Mouse (Mus musculus): ENCODE measurements around the gene Tradd. TPM values are rescaled to one million over a fixed set of nuclear protein-coding genes. Genes with fewer than 3 reads are reported as not detected.

Tradd gene
- polyA plus RNA-seq (2015; fragmentation: Nextera tagmentation; extraction: Ambion mirVana) = 35.5 and 35.8 TPM in 2 replicates

DNA sequence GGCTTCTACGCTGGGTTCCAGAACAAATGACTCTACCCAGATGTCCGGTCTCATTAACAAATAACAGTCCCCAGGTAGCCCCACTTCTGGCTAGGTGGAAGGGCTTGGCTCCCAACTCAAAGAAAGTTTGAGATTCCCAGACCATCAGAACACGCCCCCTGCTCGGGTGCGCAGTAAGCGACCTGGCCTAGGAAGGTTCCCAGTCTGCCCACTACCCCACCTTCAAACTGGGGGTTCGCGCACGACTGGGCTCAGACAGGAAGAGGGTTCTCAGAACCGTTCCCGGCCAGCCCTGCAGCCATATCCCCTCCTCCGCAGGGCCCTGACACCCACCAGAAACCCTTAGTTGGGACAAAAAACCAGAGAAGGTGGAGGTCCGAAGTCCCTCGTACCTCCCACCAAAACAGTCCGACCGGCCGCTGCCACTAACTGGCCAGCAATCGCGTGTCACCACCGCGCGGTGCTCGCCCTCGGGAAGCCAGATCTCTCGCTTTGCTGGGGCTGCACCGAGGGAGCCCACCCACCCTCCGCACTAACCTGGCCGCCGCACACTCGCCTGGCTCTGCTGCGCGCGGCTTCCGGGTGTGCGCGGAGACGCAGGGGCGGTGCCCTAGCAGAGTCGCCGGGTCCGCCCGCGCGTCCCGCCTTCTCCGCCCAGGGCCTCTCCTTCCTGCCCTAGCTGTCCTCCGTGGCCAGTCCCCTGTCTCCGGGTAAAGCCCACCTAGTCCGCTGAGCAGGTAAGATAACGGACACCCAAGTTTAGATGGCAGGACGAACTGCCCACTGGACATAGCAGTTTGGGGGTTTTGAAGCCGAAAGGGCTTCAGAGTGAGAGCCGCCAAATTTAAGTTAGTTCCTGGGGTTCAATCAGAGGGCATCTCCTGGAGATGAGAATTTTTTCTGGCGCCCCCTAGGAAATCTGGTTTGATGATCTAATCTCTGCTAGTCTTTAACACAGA, at the start of gene Tradd, which contains the start of gene Fbxl8:
TSS of gene Tradd (minus strand) at position 586 of the 959 bp plus-strand sequence.
TSS of gene Fbxl8 (plus strand) at position 625 of the 959 bp plus-strand sequence.
- 1% methylated on average over 53 of the region's 54 CpGs for WGBS

DNA sequence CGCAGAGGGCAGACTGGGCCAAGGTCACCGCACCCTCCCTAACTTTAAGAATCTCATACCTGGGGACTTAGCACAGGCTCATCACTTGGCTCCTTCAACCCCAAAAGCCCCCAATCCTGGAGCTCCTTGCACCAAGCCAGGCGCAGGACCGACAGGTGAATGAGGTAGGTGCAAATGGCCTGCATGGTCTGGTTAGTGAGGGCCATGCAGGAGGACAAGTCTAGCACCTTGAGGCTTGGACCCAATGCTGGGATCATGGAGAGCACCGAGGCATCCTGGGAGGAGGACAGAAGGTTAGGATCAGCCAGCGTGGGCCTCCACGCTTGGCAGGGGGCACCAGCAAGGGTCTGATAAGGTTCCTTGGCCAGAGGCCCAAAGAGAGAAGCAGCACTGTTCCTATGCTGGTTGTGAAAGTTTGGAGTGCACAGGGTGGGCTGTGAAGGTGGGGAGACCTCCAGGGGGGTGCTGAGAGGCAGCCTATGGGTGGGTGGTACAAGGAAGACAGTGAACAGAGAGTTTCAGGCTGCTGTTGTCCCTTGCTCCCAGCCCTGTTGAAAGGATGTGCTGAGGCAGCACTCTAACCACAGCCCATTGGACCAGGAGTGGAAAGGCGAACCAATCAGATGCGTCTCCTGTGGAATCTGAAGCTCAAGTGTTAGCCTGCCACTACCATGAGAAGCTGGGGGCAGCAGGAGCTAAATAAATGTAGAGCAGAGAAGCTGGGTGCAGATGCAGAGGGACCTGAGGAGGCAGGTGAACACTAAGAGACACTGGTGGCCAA, 49.4 kb upstream of the Tradd start:
- Histone ChIP-seq H3K9me3 (ENCODE audit: low read length) (no peaks in the 10 kb centered on the region), H3K9ac (replicated peaks; ENCODE audit: low read depth) (no peak overlapping the region), H3K4me1 (ENCODE audit: insufficient read depth, low read depth, low read length) (no peaks in the 10 kb centered on the region; the same call in 1 of the 2 replicates), H3K27me3 (replicated peaks; ENCODE audit: insufficient read depth, low read length) (no peaks in the 10 kb centered on the region), H3K4me2 (replicated peaks; ENCODE audit: low read depth, low read length) (no peak overlapping the region), H3K36me3 (ENCODE audit: insufficient read depth, low read length) (peaks cover 15% of the 10 kb centered on the region), H3K27ac (ENCODE audit: low read length) (no peak overlapping the region), H3K4me3 (ENCODE audit: low read depth, low read length) (no peak overlapping the region)
- ATAC-seq (no peak), DNase-seq (ENCODE audit: low spot score) (no peak)
- TF ChIP-seq EP300 (IDR thresholded peaks at IDR 0.05) = no peak
- TF ChIP-seq CTCF (IDR thresholded peaks at IDR 0.05) = no peak
- 82% methylated on average over 9 of the region's 9 CpGs for WGBS

More for the DNA sequence above, at the start of gene Tradd, which contains the start of gene Fbxl8:
- H3K4me2 ChIP-seq (replicated peaks; ENCODE audit: low read depth, low read length) = peak within 1 kb of the TSS; percentile 90
- H3K36me3 ChIP-seq (ENCODE audit: insufficient read depth, low read length) = no peaks in the 10 kb centered on the region
- peak; percentile 86 for DNase-seq (ENCODE audit: low spot score)
- peaks cover 19% of the 10 kb centered on the region; the same call in 1 of the 2 replicates for H3K27me3 ChIP-seq (replicated peaks; ENCODE audit: insufficient read depth, low read length)
- peak within 1 kb of the TSS; percentile 55 for H3K9ac ChIP-seq (replicated peaks; ENCODE audit: low read depth)
- H3K4me3 ChIP-seq (ENCODE audit: low read depth, low read length) = peak within 1 kb of the TSS; percentile 63
- peaks cover 27% of the 10 kb centered on the region for H3K4me1 ChIP-seq (ENCODE audit: insufficient read depth, low read depth, low read length)
- TF ChIP-seq CTCF (IDR thresholded peaks at IDR 0.05) (no peak; the same call in 1 of the 2 replicates), EP300 (IDR thresholded peaks at IDR 0.05) (no peak)
- peak; percentile 66 for ATAC-seq
- H3K27ac ChIP-seq (ENCODE audit: low read length) = peak within 1 kb of the TSS; percentile 26; the same call in 1 of the 2 replicates
- no peaks in the 10 kb centered on the region for H3K9me3 ChIP-seq (ENCODE audit: low read length)

GRCm38 (mm10) chr8:105312891-105313481, 48.6 kb upstream of the Tradd start:
- DNase-seq (ENCODE audit: low spot score) = no peak
- TF ChIP-seq CTCF (IDR thresholded peaks at IDR 0.05) (no peak), EP300 (IDR thresholded peaks at IDR 0.05) (no peak)
- Histone ChIP-seq H3K4me2 (replicated peaks; ENCODE audit: low read depth, low read length) (no peak overlapping the region), H3K4me1 (ENCODE audit: insufficient read depth, low read depth, low read length) (no peaks in the 10 kb centered on the region), H3K27me3 (replicated peaks; ENCODE audit: insufficient read depth, low read length) (no peaks in the 10 kb centered on the region), H3K27ac (ENCODE audit: low read length) (no peak overlapping the region), H3K4me3 (ENCODE audit: low read depth, low read length) (no peak overlapping the region), H3K9me3 (ENCODE audit: low read length) (no peaks in the 10 kb centered on the region), H3K36me3 (ENCODE audit: insufficient read depth, low read length) (peaks cover 24% of the 10 kb centered on the region), H3K9ac (replicated peaks; ENCODE audit: low read depth) (no peak overlapping the region)
- WGBS = 85% methylated on average over 8 of the region's 8 CpGs
- no peak for ATAC-seq

DNA sequence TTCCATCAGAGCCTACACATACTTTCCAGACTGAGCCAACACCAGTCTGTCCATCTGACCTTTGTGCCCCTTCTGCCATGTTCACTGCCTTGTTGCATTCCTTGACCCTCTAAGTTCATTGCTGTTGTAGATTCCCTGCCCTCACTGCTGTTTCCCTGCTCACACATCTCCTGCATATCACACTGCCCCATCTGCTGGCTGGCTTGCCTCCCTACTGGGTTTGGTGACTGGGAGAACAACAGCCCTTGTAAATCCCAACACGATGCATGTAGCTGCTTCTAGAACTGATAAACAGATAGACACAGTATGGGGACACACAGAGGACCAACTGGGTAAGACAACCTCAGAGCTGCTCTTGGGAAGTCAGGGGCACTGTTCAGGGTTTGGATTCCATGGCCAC, 47.3 kb upstream of the Tradd start:
- no peak for DNase-seq (ENCODE audit: low spot score)
- no peak for ATAC-seq
- TF ChIP-seq CTCF (IDR thresholded peaks at IDR 0.05) = no peak; the same call in 1 of the 2 replicates
- TF ChIP-seq EP300 (IDR thresholded peaks at IDR 0.05) = no peak
- Histone ChIP-seq H3K4me3 (ENCODE audit: low read depth, low read length) (no peak overlapping the region), H3K36me3 (ENCODE audit: insufficient read depth, low read length) (peaks cover 30% of the 10 kb centered on the region), H3K27ac (ENCODE audit: low read length) (no peak overlapping the region), H3K4me2 (replicated peaks; ENCODE audit: low read depth, low read length) (no peak overlapping the region), H3K4me1 (ENCODE audit: insufficient read depth, low read depth, low read length) (no peaks in the 10 kb centered on the region), H3K9me3 (ENCODE audit: low read length) (no peaks in the 10 kb centered on the region), H3K27me3 (replicated peaks; ENCODE audit: insufficient read depth, low read length) (no peaks in the 10 kb centered on the region), H3K9ac (replicated peaks; ENCODE audit: low read depth) (no peak overlapping the region)
- 80% methylated on average over 1 of the region's 1 CpGs for WGBS

- Histone ChIP-seq H3K4me3 (ENCODE audit: low read depth, low read length) (no peak overlapping the region), H3K27ac (ENCODE audit: low read length) (no peak overlapping the region), H3K4me2 (replicated peaks; ENCODE audit: low read depth, low read length) (no peak overlapping the region), H3K27me3 (replicated peaks; ENCODE audit: insufficient read depth, low read length) (no peaks in the 10 kb centered on the region), H3K9me3 (ENCODE audit: low read length) (no peaks in the 10 kb centered on the region), H3K4me1 (ENCODE audit: insufficient read depth, low read depth, low read length) (no peaks in the 10 kb centered on the region; the same call in 1 of the 2 replicates), H3K36me3 (ENCODE audit: insufficient read depth, low read length) (peaks cover 30% of the 10 kb centered on the region), H3K9ac (replicated peaks; ENCODE audit: low read depth) (no peak overlapping the region)
- DNase-seq (ENCODE audit: low spot score) = no peak
- no peak for ATAC-seq
- TF ChIP-seq CTCF (IDR thresholded peaks at IDR 0.05) (no peak), EP300 (IDR thresholded peaks at IDR 0.05) (no peak)
- 86% methylated on average over 8 of the region's 8 CpGs for WGBS
Observed at GRCm38 (mm10) chr8:105310118-105310517, 45.7 kb upstream of the Tradd start.

All from lung, postnatal 0 days (tissue).